Mouse (Mus musculus) embryonic facial prominence, embryonic 14.5 days (tissue): ENCODE results near the gene Entpd8. TPM values are rescaled to one million over a fixed set of nuclear protein-coding genes. Genes with fewer than 3 reads are reported as not detected.

Experiments used
- ATAC-seq: fragments of 200-750 bp; cut with Nextera tagmentation; 2 replicates; pipeline ENCODE4 v1.8.0; 2017; ENCODE audit warnings: low read depth, moderate number of reproducible peaks, moderate TSS enrichment
- DNase-seq: peaks from one replicate; pipeline ENCODE4 v3.0.0-alpha.2; 2015; ENCODE audit warnings: low spot score
- H3K27ac ChIP-seq: fragments of 300-500 bp; sonication (generic); replicated peaks from 2 replicates; pipeline ENCODE4 v1.5.1; 2014; ENCODE audit warnings: low read depth, mild to moderate bottlenecking, low read length, moderate library complexity
- H3K27me3 ChIP-seq: fragments of 300-500 bp; sonication (generic); replicated peaks from 2 replicates; pipeline ENCODE4 v1.6.1; 2014; ENCODE audit warnings: low read length; ENCODE audit not compliant: control insufficient read depth, insufficient read depth
- H3K36me3 ChIP-seq: fragments of 300-500 bp; sonication (generic); 2 replicates; pipeline ENCODE4 v1.6.1; 2014; ENCODE audit warnings: low read length, mixed read lengths; ENCODE audit not compliant: control insufficient read depth, insufficient read depth
- H3K4me1 ChIP-seq: fragments of 300-500 bp; sonication (generic); 2 replicates; pipeline ENCODE4 v1.6.1; 2014; ENCODE audit warnings: antibody characterized with exemption, low read length; ENCODE audit not compliant: control insufficient read depth, insufficient read depth
- H3K4me2 ChIP-seq: fragments of 300-500 bp; sonication (generic); 2 replicates; pipeline ENCODE4 v1.6.1; 2014; ENCODE audit warnings: low read depth, mild to moderate bottlenecking, low read length, moderate library complexity, mixed read lengths
- H3K4me3 ChIP-seq: fragments of 300-500 bp; sonication (generic); 2 replicates; pipeline ENCODE4 v1.5.1; 2014; ENCODE audit warnings: low read depth, mild to moderate bottlenecking, low read length
- H3K9ac ChIP-seq: fragments of 300-500 bp; sonication (generic); 2 replicates; pipeline ENCODE4 v1.6.1; 2014; ENCODE audit warnings: low read depth, mild to moderate bottlenecking, low read length, moderate library complexity, mixed read lengths
- H3K9me3 ChIP-seq: fragments of 300-500 bp; sonication (generic); 2 replicates; pipeline ENCODE4 v1.6.1; 2016; ENCODE audit warnings: low read length; ENCODE audit not compliant: control insufficient read depth
- WGBS: fragments of 180-500 bp; shearing (Covaris S2); extraction: QIAGEN DNeasy Blood & Tissue Kit; methylation state at CpG from one replicate; pipeline ENCODE4 v1.1.7; 2014; 5-methylcytosine and 5-hydroxymethylcytosine counted together
- polyA plus RNA-seq: library from polyadenylated mRNA; unstranded; fragments of >200 nt; fragmentation: Nextera tagmentation; extraction: Ambion mirVana; gene quantifications from 2 replicates; pipeline ENCODE4 v1.2.1, GENCODE M21; 2014

Entpd8 gene
- polyA plus RNA-seq, 1 experiment from 2014 or later, result 0.22 TPM

DNA sequence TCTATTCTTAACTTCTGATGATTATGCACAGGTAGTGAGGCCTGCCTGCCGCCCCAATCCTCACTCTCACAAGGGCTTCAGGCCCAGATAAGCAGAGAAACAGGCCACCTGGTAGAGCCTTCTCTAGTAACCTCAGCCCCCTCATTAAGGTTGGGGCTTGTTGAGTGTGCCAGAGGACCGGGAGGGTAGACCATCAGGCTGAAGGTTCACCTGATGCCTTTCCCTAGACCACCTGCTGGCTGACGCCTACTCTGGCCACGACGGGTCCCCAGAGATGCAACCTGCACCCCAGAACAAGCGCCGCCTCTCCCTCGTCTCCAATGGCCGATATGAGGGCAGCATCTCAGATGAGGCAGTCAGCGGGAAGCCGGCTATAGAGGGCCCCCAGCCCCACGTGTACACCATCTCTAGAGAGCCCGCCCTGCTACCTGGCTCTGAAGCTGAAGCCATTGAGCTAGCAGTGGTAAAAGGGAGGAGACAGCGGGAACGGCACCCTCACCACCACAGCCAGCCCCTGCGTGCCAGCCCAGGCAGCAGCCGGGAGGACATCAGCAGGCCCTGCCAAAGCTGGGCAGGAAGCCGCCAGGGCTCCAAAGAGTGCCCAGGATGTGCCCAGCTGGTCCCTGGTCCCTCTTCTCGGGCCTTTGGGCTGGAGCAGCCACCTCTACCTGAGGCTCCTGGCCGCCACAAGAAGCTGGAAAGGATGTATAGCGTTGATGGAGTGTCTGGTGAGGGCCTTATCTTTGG, 24.5 kb upstream of the Entpd8 start:
- peak overlapping the region; percentile 70 for H3K4me3 ChIP-seq
- ATAC-seq (no peak), DNase-seq (no peak)
- no peaks in the 10 kb centered on the region for H3K9me3 ChIP-seq
- 86% methylated on average over 20 of the region's 21 CpGs for WGBS
- peaks cover 27% of the 10 kb centered on the region for H3K36me3 ChIP-seq
- H3K9ac ChIP-seq, result peak overlapping the region; percentile 79
- peaks cover 11% of the 10 kb centered on the region for H3K4me1 ChIP-seq
- H3K27me3 ChIP-seq, result no peaks in the 10 kb centered on the region
- no peak overlapping the region for H3K27ac ChIP-seq
- peak overlapping the region; percentile 74 for H3K4me2 ChIP-seq

DNA sequence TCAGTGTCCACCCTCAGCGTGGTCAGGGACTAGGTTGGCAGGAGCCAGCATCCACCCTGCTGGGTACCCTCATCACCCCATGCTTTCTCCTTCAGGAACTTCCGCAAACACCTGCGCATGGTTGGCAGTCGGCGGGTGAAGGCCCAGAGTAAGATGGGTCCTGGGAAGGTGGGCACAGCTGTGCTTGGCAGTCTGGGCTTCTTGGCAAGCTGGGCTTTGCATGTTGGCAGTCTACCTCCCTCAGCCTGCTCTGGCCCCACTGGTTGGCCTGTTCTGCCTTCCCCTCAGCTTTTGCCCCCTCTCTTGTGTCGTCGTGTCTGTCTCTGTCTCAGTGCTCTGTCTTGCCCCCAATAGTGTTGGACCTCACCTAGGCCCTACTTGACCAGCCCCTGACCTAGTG, 21.2 kb upstream of the Entpd8 start:
- DNase-seq (no peak), ATAC-seq (no peak)
- Histone ChIP-seq H3K4me2 (no peak overlapping the region), H3K4me1 (peaks cover 11% of the 10 kb centered on the region), H3K4me3 (no peak overlapping the region), H3K36me3 (peaks cover 47% of the 10 kb centered on the region), H3K27ac (no peak overlapping the region), H3K9me3 (no peaks in the 10 kb centered on the region), H3K9ac (no peak overlapping the region; the same call in 1 of the 2 replicates), H3K27me3 (no peaks in the 10 kb centered on the region)
- WGBS, result 86% methylated on average over 4 of the region's 7 CpGs

DNA sequence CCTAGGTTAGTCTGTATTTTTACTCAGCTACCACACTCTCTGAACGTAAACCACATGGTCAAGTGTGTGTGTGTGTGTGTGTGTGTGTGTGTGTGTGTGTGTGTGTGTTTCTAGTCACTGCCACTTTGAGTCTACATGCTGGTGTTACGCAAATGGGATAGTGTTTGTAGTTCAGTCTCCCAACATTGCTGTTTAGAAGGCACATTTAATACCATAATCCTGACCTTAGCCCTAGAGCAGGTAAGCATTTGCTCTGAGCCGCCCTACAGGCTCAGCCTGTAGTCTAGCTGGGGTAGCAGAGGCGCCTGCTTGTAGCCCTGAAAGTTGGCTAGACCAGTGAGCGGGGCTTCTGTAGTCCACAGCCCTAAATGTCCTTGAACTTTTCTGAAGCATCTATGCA, 16.6 kb upstream of the Entpd8 start:
- Histone ChIP-seq H3K9ac (no peak overlapping the region), H3K4me2 (no peak overlapping the region), H3K27me3 (no peaks in the 10 kb centered on the region), H3K36me3 (peaks cover 31% of the 10 kb centered on the region), H3K9me3 (no peaks in the 10 kb centered on the region), H3K4me1 (no peaks in the 10 kb centered on the region), H3K27ac (no peak overlapping the region), H3K4me3 (no peak overlapping the region)
- ATAC-seq (no peak), DNase-seq (no peak)
- WGBS, result 92% methylated on average over 4 of the region's 5 CpGs

DNA sequence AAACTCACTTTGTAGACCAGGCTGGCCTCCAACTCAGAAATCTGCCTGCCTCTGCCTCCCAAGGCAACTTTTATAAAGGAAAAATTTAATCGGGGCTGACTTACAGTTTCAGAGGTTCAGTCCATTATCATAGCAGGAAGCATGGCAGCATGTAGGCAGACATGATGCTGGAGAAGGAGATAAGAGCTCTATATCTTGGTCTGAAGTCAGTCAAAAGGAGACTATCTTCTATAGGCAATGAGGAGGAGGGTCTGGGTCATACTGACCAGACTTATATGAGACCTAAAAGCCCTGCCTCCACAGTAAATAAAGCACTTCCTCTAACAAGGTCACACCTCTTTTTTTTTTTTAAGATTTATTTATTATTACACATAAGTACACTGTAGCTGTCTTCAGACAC, 15.8 kb upstream of the Entpd8 start:
- H3K9ac ChIP-seq, result no peak overlapping the region
- no peak overlapping the region for H3K4me2 ChIP-seq
- H3K4me3 ChIP-seq, result no peak overlapping the region
- no peak overlapping the region for H3K27ac ChIP-seq
- no peaks in the 10 kb centered on the region for H3K9me3 ChIP-seq
- WGBS, result 95% methylated on average over 1 of the region's 1 CpGs
- no peaks in the 10 kb centered on the region for H3K27me3 ChIP-seq
- ATAC-seq (no peak), DNase-seq (no peak)
- no peaks in the 10 kb centered on the region for H3K4me1 ChIP-seq
- peaks cover 29% of the 10 kb centered on the region for H3K36me3 ChIP-seq

DNA sequence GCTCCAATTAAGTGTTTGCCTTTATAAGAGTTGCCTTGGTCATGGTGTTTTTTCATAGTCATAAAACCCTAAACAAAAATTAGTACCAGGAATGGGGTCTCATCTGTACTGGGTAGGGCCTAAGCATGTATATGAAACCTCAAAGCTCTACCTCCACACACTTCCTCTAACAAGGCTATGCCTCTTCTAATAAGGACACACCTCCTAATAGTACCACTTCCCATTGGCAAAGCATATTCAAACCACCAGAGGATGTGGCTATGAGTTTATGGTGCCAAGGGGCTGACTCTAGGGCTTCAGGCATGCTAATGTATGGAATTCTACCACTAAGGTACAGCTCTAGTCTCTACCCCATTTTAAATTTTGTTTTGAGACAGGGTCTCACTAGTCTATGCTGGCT, 14.6 kb upstream of the Entpd8 start:
- H3K4me1 ChIP-seq, result no peaks in the 10 kb centered on the region
- no peak overlapping the region for H3K27ac ChIP-seq
- peaks cover 20% of the 10 kb centered on the region for H3K36me3 ChIP-seq
- no peak overlapping the region for H3K4me3 ChIP-seq
- no peak overlapping the region for H3K4me2 ChIP-seq
- no peak for DNase-seq
- no peaks in the 10 kb centered on the region for H3K9me3 ChIP-seq
- no peaks in the 10 kb centered on the region for H3K27me3 ChIP-seq
- no peak for ATAC-seq
- H3K9ac ChIP-seq, result no peak overlapping the region

DNA sequence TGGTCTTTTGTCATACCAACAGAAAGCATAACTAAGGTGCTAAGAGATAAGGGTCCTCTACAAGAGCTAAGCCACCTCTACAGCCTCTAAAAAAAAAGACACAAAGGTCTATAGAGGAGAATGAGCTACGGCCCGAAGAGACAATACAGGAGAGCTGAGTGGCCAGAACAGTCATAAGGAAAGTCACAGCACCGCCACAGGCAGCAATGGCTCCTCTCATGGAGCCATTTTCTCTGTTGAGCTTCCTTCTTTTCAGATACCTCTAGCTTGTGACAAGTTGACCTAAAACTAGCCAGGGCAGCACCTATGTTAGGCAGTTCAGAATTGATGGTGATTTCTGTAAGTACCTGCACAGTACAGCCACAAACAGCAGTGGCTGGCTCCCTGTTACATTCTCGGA, 13.6 kb upstream of the Entpd8 start:
- Histone ChIP-seq H3K9me3 (no peaks in the 10 kb centered on the region), H3K4me1 (no peaks in the 10 kb centered on the region), H3K4me3 (no peak overlapping the region), H3K27ac (no peak overlapping the region), H3K27me3 (no peaks in the 10 kb centered on the region), H3K4me2 (no peak overlapping the region), H3K9ac (no peak overlapping the region), H3K36me3 (peaks cover 10% of the 10 kb centered on the region; the same call in 1 of the 2 replicates)
- whole genome bisulfite sequencing, result 70% methylated on average over 4 of the region's 4 CpGs
- DNase-seq (no peak), ATAC-seq (no peak)

DNA sequence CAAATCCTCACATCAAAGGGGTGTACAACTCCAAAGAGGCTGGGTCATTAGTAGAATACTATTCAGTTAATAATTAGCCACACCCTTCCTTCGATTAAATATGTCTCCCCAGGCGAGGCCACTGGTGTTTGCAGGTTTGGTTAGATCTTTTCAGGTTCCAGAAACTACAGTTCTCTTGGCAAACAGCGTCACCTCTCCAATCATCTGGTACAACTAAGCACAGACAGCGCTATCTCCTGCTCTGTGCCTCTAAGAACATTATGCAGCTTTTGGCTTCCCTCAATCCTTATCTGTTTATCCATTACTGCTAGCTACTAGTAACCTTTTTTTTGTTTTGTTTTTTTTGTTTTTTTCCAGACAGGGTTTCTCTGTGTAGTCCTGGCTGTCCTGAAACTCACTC, 10.6 kb upstream of the Entpd8 start:
- no peaks in the 10 kb centered on the region for H3K4me1 ChIP-seq
- WGBS, result 80% methylated on average over 4 of the region's 4 CpGs
- no peak overlapping the region for H3K4me3 ChIP-seq
- no peaks in the 10 kb centered on the region for H3K36me3 ChIP-seq
- H3K27me3 ChIP-seq, result no peaks in the 10 kb centered on the region
- H3K9me3 ChIP-seq, result no peaks in the 10 kb centered on the region
- DNase-seq (no peak), ATAC-seq (no peak)
- H3K27ac ChIP-seq, result no peak overlapping the region
- H3K4me2 ChIP-seq, result no peak overlapping the region
- H3K9ac ChIP-seq, result no peak overlapping the region

DNA sequence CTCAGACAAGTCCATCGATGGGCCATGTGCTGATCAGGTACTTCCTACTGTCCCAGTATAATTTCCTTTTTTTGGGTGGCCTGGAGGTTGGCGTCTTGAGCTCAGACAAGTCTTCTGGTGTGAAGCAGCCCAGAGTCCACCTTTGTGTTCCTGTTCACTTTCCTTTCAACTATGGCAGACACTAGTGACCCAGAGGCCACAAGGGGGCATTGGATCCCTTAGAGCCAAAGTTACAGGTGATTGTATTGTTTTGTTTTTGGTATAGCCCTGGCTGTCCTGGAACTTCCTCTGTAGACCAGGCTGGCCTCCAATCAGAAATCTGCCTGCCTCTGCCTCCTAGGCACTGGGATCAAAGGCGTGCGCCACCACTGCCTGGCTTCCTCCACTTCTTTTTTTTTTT, 7.7 kb upstream of the Entpd8 start:
- DNase-seq (no peak), ATAC-seq (no peak)
- Histone ChIP-seq H3K27me3 (no peaks in the 10 kb centered on the region), H3K9ac (no peak overlapping the region), H3K4me2 (no peak overlapping the region), H3K9me3 (no peaks in the 10 kb centered on the region), H3K27ac (no peak overlapping the region), H3K4me1 (no peaks in the 10 kb centered on the region), H3K4me3 (no peak overlapping the region), H3K36me3 (no peaks in the 10 kb centered on the region)
- 88% methylated on average over 4 of the region's 4 CpGs for WGBS

DNA sequence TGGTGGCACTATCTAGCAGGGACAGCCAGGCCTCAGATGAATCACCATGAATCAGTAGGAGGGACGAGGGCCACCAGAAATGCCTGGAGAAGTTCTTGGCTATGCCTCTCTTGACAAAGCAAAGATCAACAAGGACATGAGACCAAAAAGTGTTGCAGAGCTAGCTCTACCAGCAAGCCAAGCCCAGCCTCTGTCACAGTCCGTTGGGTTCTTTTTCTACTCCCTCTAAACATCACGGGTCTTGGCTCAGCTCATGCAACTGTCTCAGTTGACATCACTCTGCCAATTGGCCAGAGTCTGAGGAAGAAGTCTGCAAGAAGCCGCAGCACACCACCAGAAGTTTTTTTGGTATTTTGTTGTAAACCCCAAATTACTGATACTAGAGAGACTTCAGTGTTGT, 4.6 kb upstream of the Entpd8 start:
- Histone ChIP-seq H3K9me3 (no peaks in the 10 kb centered on the region), H3K9ac (no peak overlapping the region), H3K27ac (no peak overlapping the region), H3K4me2 (no peak overlapping the region), H3K27me3 (no peaks in the 10 kb centered on the region), H3K4me1 (no peaks in the 10 kb centered on the region), H3K36me3 (no peaks in the 10 kb centered on the region), H3K4me3 (no peak overlapping the region)
- no peak for ATAC-seq
- no peak for DNase-seq
- 76% methylated on average over 4 of the region's 4 CpGs for WGBS
